Mouse (Mus musculus) ovary, postnatal 14 days (tissue): ENCODE results near the gene Xlr3b.
"Not testable (repeated sequence)": the region's sequence is repeated elsewhere in the genome, so short reads cannot be mapped to it uniquely, and the experiment has no call there.

Source experiments
- DNase-seq: peaks from one replicate; pipeline ENCODE4 v3.0.0; 2022; ENCODE audit warnings: low spot score

Xlr3b gene

GRCm38 (mm10) chrX:73191934-73192333, at the start of gene Xlr3b:
Xlr3b (plus strand) TSS chrX:73192207.
- not testable (repeated sequence) for DNase-seq

GRCm38 (mm10) chrX:73143218-73143618, 48.8 kb upstream of the Xlr3b start:
- DNase-seq: not testable (repeated sequence)

GRCm38 (mm10) chrX:73148496-73148895, 43.5 kb upstream of the Xlr3b start, which contains the start of gene Xlr5b:
Xlr5b (plus strand) TSS chrX:73148796.
- DNase-seq: not testable (repeated sequence)

- not testable (repeated sequence) for DNase-seq
Observed at GRCm38 (mm10) chrX:73149350-73149749, 42.7 kb upstream of the Xlr3b start, which contains the start of gene DXBay18. DXBay18 (minus strand) TSS chrX:73149450.

- DNase-seq: not testable (repeated sequence)
Observed at GRCm38 (mm10) chrX:73176889-73177288, 15.1 kb upstream of the Xlr3b start, which contains the start of gene Spin2d. Spin2d (minus strand) TSS chrX:73176989.

GRCm38 (mm10) chrX:73213819-73214564, 22.0 kb downstream of the Xlr3b start, which contains the start of gene Xlr4b:
Xlr4b (plus strand) TSS chrX:73214333.
- DNase-seq: not testable (repeated sequence)

- no peak for DNase-seq
Observed at GRCm38 (mm10) chrX:73225365-73225764, 33.4 kb downstream of the Xlr3b start.

GRCm38 (mm10) chrX:73227914-73228605, 36.1 kb downstream of the Xlr3b start, which contains the start of gene F8a:
F8a (plus strand) TSS chrX:73228291.
- DNase-seq: peak; percentile 32

- peak; percentile 13 for DNase-seq
Observed at GRCm38 (mm10) chrX:73228606-73229214, 36.7 kb downstream of the Xlr3b start.

- no peak for DNase-seq
Observed at GRCm38 (mm10) chrX:73229288-73229687, 37.3 kb downstream of the Xlr3b start.

- DNase-seq: not testable (repeated sequence)
Observed at GRCm38 (mm10) chrX:73242821-73243325, 50.9 kb downstream of the Xlr3b start, which contains the start of gene Xlr4c. Xlr4c (minus strand) TSS chrX:73243130.
